Mouse (Mus musculus): ENCODE measurements around the gene Ncs1.

- no peak for TF ChIP-seq CTCF (IDR thresholded peaks at IDR 0.05; ENCODE audit: control insufficient read depth, insufficient read depth, insufficient replicate concordance, low read depth, low read length)
- TF ChIP-seq POLR2A (IDR thresholded peaks at IDR 0.05; ENCODE audit: control insufficient read depth, low read depth, low read length) = no peak
Observed at GRCm38 (mm10) chr2:31198621-31199020, 47.0 kb upstream of the Ncs1 start.

All from testis, adult 2 months (tissue).